Mouse (Mus musculus): ENCODE data around the gene Ppp6r3. TPM values are rescaled to one million over a fixed set of nuclear protein-coding genes. Genes with fewer than 3 reads are reported as not detected.

Ppp6r3 gene
- total and polyA plus RNA-seq, 2 experiments from 2014 or later: 32.3 to 111 TPM

- DNase-seq (ENCODE audit: low spot score) (no peak), ATAC-seq (ENCODE audit: low FRiP score) (no peak)
- 93% methylated on average over 1 of the region's 1 CpGs for WGBS
- Histone ChIP-seq H3K9me3 (ENCODE audit: low read length) (no peaks in the 10 kb centered on the region), H3K27me3 (ENCODE audit: insufficient read depth, low read length) (no peaks in the 10 kb centered on the region), H3K36me3 (ENCODE audit: insufficient read depth, low read length) (no peaks in the 10 kb centered on the region), H3K4me2 (ENCODE audit: low read depth, low read length, poor library complexity, severe bottlenecking) (no peak overlapping the region), H3K4me1 (ENCODE audit: insufficient read depth, low read length) (no peaks in the 10 kb centered on the region), H3K9ac (replicated peaks; ENCODE audit: low read length, poor library complexity, severe bottlenecking) (no peak overlapping the region), H3K4me3 (ENCODE audit: low read depth, low read length) (no peak overlapping the region), H3K27ac (ENCODE audit: low read depth, low read length) (no peak overlapping the region)
- TF ChIP-seq CTCF (IDR thresholded peaks at IDR 0.05): no peak
Observed at GRCm38 (mm10) chr19:3550101-3550500, 25.4 kb downstream of the Ppp6r3 start.

GRCm38 (mm10) chr19:3549263-3549662 lies 26.3 kb downstream of the Ppp6r3 start:
- Histone ChIP-seq H3K9me3 (ENCODE audit: low read length) (no peaks in the 10 kb centered on the region), H3K4me3 (ENCODE audit: low read depth, low read length) (no peak overlapping the region), H3K9ac (replicated peaks; ENCODE audit: low read length, poor library complexity, severe bottlenecking) (no peak overlapping the region), H3K4me1 (ENCODE audit: insufficient read depth, low read length) (no peaks in the 10 kb centered on the region), H3K27ac (ENCODE audit: low read depth, low read length) (no peak overlapping the region), H3K36me3 (ENCODE audit: insufficient read depth, low read length) (no peaks in the 10 kb centered on the region), H3K4me2 (ENCODE audit: low read depth, low read length, poor library complexity, severe bottlenecking) (no peak overlapping the region), H3K27me3 (ENCODE audit: insufficient read depth, low read length) (no peaks in the 10 kb centered on the region)
- 71% methylated on average over 1 of the region's 1 CpGs for WGBS
- DNase-seq (ENCODE audit: low spot score): no peak
- ATAC-seq (ENCODE audit: low FRiP score): no peak
- TF ChIP-seq CTCF (IDR thresholded peaks at IDR 0.05): no peak

- no peak overlapping the region for H3K27ac ChIP-seq (ENCODE audit: low read depth, low read length)
- ATAC-seq (ENCODE audit: low FRiP score) (no peak), DNase-seq (ENCODE audit: low spot score) (no peak)
- 96% methylated on average over 1 of the region's 1 CpGs for WGBS
- no peaks in the 10 kb centered on the region for H3K9me3 ChIP-seq (ENCODE audit: low read length)
- no peaks in the 10 kb centered on the region for H3K27me3 ChIP-seq (ENCODE audit: insufficient read depth, low read length)
- H3K4me1 ChIP-seq (ENCODE audit: insufficient read depth, low read length): no peaks in the 10 kb centered on the region
- H3K4me2 ChIP-seq (ENCODE audit: low read depth, low read length, poor library complexity, severe bottlenecking): no peak overlapping the region
- H3K9ac ChIP-seq (replicated peaks; ENCODE audit: low read length, poor library complexity, severe bottlenecking): no peak overlapping the region
- TF ChIP-seq CTCF (IDR thresholded peaks at IDR 0.05): no peak
- H3K36me3 ChIP-seq (ENCODE audit: insufficient read depth, low read length): no peaks in the 10 kb centered on the region
- no peak overlapping the region for H3K4me3 ChIP-seq (ENCODE audit: low read depth, low read length)
Observed at GRCm38 (mm10) chr19:3548311-3548710, 27.2 kb downstream of the Ppp6r3 start.

- no peak overlapping the region for H3K9ac ChIP-seq (replicated peaks; ENCODE audit: low read length, poor library complexity, severe bottlenecking)
- no peaks in the 10 kb centered on the region for H3K27me3 ChIP-seq (ENCODE audit: insufficient read depth, low read length)
- ATAC-seq (ENCODE audit: low FRiP score) (no peak), DNase-seq (ENCODE audit: low spot score) (no peak)
- no peaks in the 10 kb centered on the region for H3K36me3 ChIP-seq (ENCODE audit: insufficient read depth, low read length)
- no peak overlapping the region for H3K4me2 ChIP-seq (ENCODE audit: low read depth, low read length, poor library complexity, severe bottlenecking)
- no peak overlapping the region for H3K4me3 ChIP-seq (ENCODE audit: low read depth, low read length)
- no peak for TF ChIP-seq CTCF (IDR thresholded peaks at IDR 0.05)
- H3K4me1 ChIP-seq (ENCODE audit: insufficient read depth, low read length): no peaks in the 10 kb centered on the region
- H3K9me3 ChIP-seq (ENCODE audit: low read length): no peaks in the 10 kb centered on the region
- 82% methylated on average over 2 of the region's 2 CpGs for WGBS
- no peak overlapping the region for H3K27ac ChIP-seq (ENCODE audit: low read depth, low read length)
Observed at GRCm38 (mm10) chr19:3544995-3545394, 30.6 kb downstream of the Ppp6r3 start.

GRCm38 (mm10) chr19:3542591-3542990 lies 33.0 kb downstream of the Ppp6r3 start:
- H3K4me1 ChIP-seq (ENCODE audit: insufficient read depth, low read length): no peaks in the 10 kb centered on the region
- TF ChIP-seq CTCF (IDR thresholded peaks at IDR 0.05): no peak
- H3K36me3 ChIP-seq (ENCODE audit: insufficient read depth, low read length): no peaks in the 10 kb centered on the region
- no peak for ATAC-seq (ENCODE audit: low FRiP score)
- DNase-seq (ENCODE audit: low spot score): no peak
- H3K4me3 ChIP-seq (ENCODE audit: low read depth, low read length): no peak overlapping the region
- H3K4me2 ChIP-seq (ENCODE audit: low read depth, low read length, poor library complexity, severe bottlenecking): no peak overlapping the region
- H3K9ac ChIP-seq (replicated peaks; ENCODE audit: low read length, poor library complexity, severe bottlenecking): no peak overlapping the region
- H3K9me3 ChIP-seq (ENCODE audit: low read length): no peaks in the 10 kb centered on the region
- H3K27me3 ChIP-seq (ENCODE audit: insufficient read depth, low read length): no peaks in the 10 kb centered on the region
- WGBS: 83% methylated on average over 4 of the region's 4 CpGs
- H3K27ac ChIP-seq (ENCODE audit: low read depth, low read length): no peak overlapping the region

GRCm38 (mm10) chr19:3540997-3541396 lies 34.6 kb downstream of the Ppp6r3 start:
- TF ChIP-seq CTCF (IDR thresholded peaks at IDR 0.05): no peak
- no peak overlapping the region for H3K9ac ChIP-seq (replicated peaks; ENCODE audit: low read length, poor library complexity, severe bottlenecking)
- DNase-seq (ENCODE audit: low spot score): no peak
- WGBS: 97% methylated on average over 5 of the region's 5 CpGs
- no peaks in the 10 kb centered on the region for H3K9me3 ChIP-seq (ENCODE audit: low read length)
- H3K27ac ChIP-seq (ENCODE audit: low read depth, low read length): no peak overlapping the region
- no peak for ATAC-seq (ENCODE audit: low FRiP score)
- no peaks in the 10 kb centered on the region for H3K27me3 ChIP-seq (ENCODE audit: insufficient read depth, low read length)
- no peaks in the 10 kb centered on the region for H3K36me3 ChIP-seq (ENCODE audit: insufficient read depth, low read length)
- H3K4me1 ChIP-seq (ENCODE audit: insufficient read depth, low read length): no peaks in the 10 kb centered on the region
- H3K4me2 ChIP-seq (ENCODE audit: low read depth, low read length, poor library complexity, severe bottlenecking): no peak overlapping the region
- H3K4me3 ChIP-seq (ENCODE audit: low read depth, low read length): no peak overlapping the region

All from midbrain, postnatal 0 days (tissue).